Mouse (Mus musculus) cortical plate, adult 2 months (tissue): ENCODE data around the gene Dnajb8. TPM values are rescaled to one million over a fixed set of nuclear protein-coding genes. Genes with fewer than 3 reads are reported as not detected.

Source experiments
- H3K27ac ChIP-seq: fragments of 200-500 bp; 2 replicates; pipeline ENCODE4 v1.5.1; 2012; ENCODE audit warnings: low read length, control low read depth, inconsistent platforms; ENCODE audit not compliant: insufficient read depth
- H3K4me1 ChIP-seq: fragments of 200-500 bp; 2 replicates; pipeline ENCODE4 v1.6.1; 2011; ENCODE audit warnings: low read length; ENCODE audit not compliant: control insufficient read depth, insufficient read depth
- H3K4me3 ChIP-seq: fragments of 200-500 bp; 2 replicates; pipeline ENCODE4 v1.5.1; 2011; ENCODE audit warnings: mild to moderate bottlenecking, low read length, control low read depth; ENCODE audit not compliant: insufficient read depth
- CTCF ChIP-seq: fragments of 200-500 bp; IDR thresholded peaks from 2 replicates; pipeline ENCODE4 v1.5.1; 2011; ENCODE audit warnings: mild to moderate bottlenecking, control low read depth, low read length; ENCODE audit not compliant: insufficient read depth; ENCODE audit errors: extremely low read depth
- POLR2A ChIP-seq: fragments of 200-500 bp; IDR thresholded peaks from 2 replicates; pipeline ENCODE4 v1.6.1; 2011; ENCODE audit warnings: mild to moderate bottlenecking, low read length, control low read depth; ENCODE audit not compliant: insufficient read depth; ENCODE audit errors: extremely low read depth
- polyA plus RNA-seq: library from polyadenylated mRNA; depleted of rRNA; stranded (reverse); fragments of >200 nt; gene quantifications from 2 replicates; pipeline ENCODE4 v1.2.3, GENCODE M21; 2012; rRNA removed

Dnajb8 gene
- polyA plus RNA-seq, 1 experiment: not detected

DNA sequence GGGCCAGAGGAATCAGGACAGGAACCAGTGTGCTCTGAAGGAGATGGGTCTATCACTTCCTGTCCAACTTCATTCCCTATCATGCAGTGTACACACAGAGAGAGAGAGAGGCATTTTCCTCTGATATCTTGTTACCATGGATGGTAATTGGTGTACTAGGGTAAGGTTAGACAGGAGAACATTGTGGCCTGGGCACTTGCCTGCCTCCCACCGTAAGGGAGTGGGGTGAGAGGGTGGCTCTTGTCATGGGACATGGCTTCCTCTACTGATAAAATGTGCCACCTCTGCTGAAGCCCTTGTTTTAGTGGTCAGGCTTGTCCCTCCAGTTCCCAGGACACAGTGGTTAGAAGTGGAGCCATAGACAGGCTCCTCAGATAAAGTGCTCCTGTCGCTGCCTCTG is 45.9 kb downstream of the Dnajb8 start:
- H3K4me3 ChIP-seq: no peak overlapping the region
- H3K27ac ChIP-seq: no peak overlapping the region
- TF ChIP-seq POLR2A (no peak), CTCF (no peak)
- H3K4me1 ChIP-seq: peaks cover 2% of the 10 kb centered on the region; the same call in 1 of the 2 replicates

DNA sequence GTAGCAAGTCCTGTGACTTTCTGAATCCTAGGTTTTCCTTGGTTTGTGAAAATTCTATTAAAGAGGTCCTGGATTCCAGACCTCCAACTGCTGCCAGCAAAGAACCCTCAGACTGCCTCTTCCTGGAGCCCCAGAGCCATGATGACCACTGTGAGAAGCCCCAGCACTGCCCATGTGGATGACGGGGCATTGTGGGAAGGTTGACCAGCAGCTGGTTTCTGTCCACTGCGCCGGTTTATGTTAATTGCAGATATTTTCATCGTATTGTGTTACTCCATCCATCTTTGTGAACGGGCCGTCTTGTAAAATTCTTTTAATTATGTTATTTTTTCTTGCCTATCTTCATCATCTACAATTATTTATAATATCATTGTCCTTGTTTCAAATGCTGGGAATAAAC is 52.6 kb downstream of the Dnajb8 start:
- Histone ChIP-seq H3K27ac (no peak overlapping the region), H3K4me3 (no peak overlapping the region), H3K4me1 (peaks cover 10% of the 10 kb centered on the region)
- TF ChIP-seq CTCF (no peak), POLR2A (no peak)

DNA sequence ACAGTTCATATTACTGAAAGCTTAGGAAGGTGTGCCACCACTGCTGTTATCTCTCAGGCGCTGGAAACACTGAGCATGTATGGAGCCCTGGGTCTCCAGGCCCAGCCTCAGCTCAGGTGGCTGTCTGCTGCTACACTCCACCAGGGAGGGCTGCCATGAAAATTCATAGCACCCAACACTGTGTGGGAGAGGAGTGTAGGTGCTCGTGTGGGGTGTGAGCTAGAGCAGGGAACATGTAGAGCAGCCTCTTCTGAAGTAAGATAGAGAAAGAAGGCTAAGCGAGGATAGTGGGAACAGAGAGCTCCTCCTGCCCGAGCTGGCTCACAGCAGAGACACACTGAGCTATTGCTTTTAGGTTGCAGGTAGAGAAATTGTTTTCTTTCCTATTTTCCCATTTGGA is 54.2 kb downstream of the Dnajb8 start:
- Histone ChIP-seq H3K4me1 (peaks cover 10% of the 10 kb centered on the region), H3K27ac (peak overlapping the region; percentile 72; the same call in 1 of the 2 replicates), H3K4me3 (no peak overlapping the region)
- TF ChIP-seq CTCF (no peak), POLR2A (no peak)

DNA sequence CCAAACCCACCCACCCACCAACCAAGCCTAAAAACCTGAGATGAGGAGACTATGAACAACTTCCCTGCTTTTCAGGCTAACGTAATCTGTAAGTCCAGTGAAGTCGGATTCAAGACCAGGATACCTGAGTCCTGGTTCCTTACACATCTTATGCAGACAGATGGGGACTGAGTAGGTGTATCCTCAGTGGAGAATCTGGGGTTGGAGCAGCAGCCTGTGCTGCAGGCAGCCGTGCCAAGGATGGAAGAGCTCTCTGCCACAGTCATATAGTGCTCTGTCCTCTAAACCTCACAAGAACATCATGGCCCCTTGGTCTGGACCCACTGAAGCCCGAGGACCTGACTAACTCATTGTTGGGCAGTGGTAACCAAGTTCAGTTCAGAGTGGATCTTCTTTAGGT is 55.2 kb downstream of the Dnajb8 start:
- no peak overlapping the region for H3K4me3 ChIP-seq
- H3K27ac ChIP-seq: no peak overlapping the region
- TF ChIP-seq CTCF (no peak), POLR2A (no peak)
- peaks cover 8% of the 10 kb centered on the region for H3K4me1 ChIP-seq

DNA sequence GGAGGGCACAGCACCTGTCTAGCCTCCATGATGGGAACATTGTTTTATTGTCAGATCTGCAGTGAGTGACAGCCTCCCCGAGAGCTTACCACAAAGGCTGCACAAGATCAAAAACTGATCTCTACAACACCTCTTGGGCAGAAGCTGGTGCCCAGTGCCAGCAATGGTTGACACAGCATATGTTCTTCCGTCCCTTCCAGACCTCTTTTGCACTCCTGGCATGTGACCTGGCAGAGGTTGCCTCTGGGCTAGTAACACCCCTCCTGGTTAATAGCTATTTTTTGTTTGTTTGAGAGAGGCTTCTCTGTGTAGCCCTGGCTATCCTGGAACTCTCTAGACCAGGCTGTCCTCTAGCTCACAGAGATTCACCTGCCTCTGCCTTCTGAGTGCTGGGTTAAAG is 56.1 kb downstream of the Dnajb8 start:
- H3K27ac ChIP-seq: no peak overlapping the region
- peaks cover 8% of the 10 kb centered on the region for H3K4me1 ChIP-seq
- TF ChIP-seq POLR2A (no peak), CTCF (no peak)
- H3K4me3 ChIP-seq: no peak overlapping the region

DNA sequence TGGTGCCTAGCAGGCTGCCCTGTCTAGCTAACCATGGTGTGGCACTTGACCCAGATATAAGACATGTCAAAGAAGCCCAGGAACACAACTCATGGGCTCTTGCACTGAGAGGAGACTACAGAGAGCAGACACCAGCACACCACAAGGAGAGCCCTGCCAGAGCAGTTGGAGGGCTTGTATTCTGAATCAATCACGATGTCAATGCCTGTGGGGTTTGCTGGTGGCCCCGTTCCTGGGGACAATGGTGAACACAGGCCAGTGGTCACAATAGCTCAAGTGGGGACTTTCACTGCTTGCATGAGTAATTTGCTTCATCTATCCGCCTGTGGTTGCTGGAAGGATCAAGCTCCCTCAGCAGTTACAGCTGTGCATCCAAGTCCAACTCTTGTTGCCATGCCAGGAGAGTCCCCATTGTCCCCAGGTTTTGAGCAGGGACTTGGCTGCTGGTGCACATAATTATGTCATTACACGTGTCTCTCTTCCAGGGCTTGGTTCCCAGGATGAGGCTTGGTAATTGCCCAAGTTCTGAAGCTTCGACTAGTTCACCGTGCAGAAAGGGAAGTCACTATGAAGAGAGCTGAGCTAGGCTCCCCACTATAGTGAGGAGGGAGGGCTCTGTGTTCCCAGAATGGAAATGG is 68.2 kb downstream of the Dnajb8 start:
- H3K4me3 ChIP-seq: no peak overlapping the region
- no peaks in the 10 kb centered on the region; the same call in 1 of the 2 replicates for H3K4me1 ChIP-seq
- TF ChIP-seq CTCF (no peak), POLR2A (no peak)
- no peak overlapping the region for H3K27ac ChIP-seq

DNA sequence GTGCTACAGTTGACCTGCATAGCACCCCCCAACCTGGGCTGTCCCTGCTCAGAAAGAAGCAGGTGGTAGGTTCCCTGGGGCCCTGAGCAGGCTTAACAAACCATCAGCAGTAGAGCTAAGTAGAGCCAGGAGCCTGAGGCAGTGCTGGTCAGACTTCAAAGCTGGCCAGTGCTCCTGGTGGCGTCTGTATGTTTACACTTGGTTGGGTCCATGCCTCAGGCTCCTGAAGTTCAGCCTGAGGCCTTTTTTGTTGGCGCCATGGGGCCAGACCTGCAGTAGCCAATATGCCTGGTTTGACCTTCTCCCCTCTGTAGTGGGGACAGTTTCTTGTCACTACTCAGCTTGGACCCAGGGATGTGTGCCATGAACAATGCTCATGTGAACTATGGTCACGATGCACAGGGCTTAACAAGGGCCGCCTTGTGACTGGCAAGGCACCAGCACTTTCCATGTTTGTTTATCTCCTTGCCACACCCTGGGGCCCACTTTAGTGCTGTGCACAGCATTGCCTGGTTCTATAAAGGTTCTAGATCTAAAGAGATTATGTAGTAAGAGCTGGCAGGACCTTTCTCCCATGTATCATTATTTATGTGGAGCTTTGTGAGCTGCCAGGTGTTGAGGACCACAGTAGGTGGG is 70.3 kb downstream of the Dnajb8 start:
- Histone ChIP-seq H3K27ac (no peak overlapping the region), H3K4me3 (no peak overlapping the region), H3K4me1 (no peaks in the 10 kb centered on the region; the same call in 1 of the 2 replicates)
- TF ChIP-seq POLR2A (no peak), CTCF (no peak)

DNA sequence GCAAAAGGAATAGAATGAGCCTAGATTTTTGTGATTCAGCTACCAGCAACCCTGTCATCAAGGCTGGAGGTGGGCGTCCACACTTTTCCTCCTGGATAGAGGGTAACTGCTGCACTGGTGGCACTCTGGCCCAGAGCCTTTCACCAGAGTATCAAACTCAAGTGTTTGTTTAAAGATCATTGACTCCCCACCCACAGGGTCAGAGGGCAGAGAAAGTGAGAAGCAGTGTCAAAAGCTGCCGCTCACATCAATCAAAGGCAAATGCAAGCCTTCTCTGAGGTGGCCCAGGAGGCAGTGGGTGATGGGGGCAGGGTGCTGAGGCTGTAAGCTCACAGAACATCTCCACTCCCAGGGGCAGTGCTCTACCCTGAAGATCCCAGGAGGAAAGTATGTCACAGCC is 77.4 kb downstream of the Dnajb8 start:
- Histone ChIP-seq H3K4me1 (no peaks in the 10 kb centered on the region), H3K4me3 (no peak overlapping the region), H3K27ac (no peak overlapping the region)
- TF ChIP-seq POLR2A: no peak

DNA sequence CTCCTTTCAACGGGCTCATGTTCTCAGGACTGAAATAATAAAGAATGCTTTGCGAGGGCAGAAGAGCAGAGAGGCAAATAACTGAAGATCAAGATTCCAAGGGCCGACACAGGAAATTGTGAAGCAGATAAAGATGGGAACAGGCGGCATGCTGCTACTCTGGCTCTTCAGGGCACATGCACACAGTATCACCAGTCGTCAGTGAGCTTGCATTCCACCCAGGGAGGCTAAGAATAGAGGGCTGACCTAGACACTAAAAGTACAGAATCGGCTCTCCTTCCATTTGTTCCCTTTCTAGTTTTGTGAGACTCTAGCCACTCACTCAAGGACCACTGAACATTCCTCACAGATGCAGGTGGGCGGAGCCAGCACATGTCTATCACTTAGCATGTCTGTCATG is 79.2 kb downstream of the Dnajb8 start:
- Histone ChIP-seq H3K4me3 (no peak overlapping the region), H3K27ac (no peak overlapping the region), H3K4me1 (no peaks in the 10 kb centered on the region)
- TF ChIP-seq CTCF (no peak), POLR2A (no peak)

Other genes starting within 250 kb of the Dnajb8 start
- 53.1 and 58.3 TPM in 2 replicates for gene H1fx, start 240.6 kb upstream of the Dnajb8 start, polyA plus RNA-seq
- 429 and 432 TPM in 2 replicates for gene Rab7, start 177.0 kb upstream of the Dnajb8 start, polyA plus RNA-seq
- gene Rpn1, start 137.8 kb upstream of the Dnajb8 start, polyA plus RNA-seq: 144 and 150 TPM in 2 replicates
- gene Gata2, start 28.4 kb upstream of the Dnajb8 start, polyA plus RNA-seq: 5.8 and 6.1 TPM in 2 replicates
- gene Eefsec, start 224.3 kb downstream of the Dnajb8 start, polyA plus RNA-seq: 18.3 and 19.3 TPM in 2 replicates
- gene Ruvbl1, start 243.1 kb downstream of the Dnajb8 start, polyA plus RNA-seq: 48.0 and 48.2 TPM in 2 replicates